Mouse (Mus musculus) mature B cell (primary cell): Measurements from ENCODE around the gene Tsga10ip.

Source experiments
- in situ Hi-C: fragments of 300-500 bp; cut with MboI; formaldehyde crosslinking; loops from 2 replicates; pipeline ENCODE4 v1.14.3; 2019

Gene Tsga10ip

GRCm38 (mm10) chr19:5345297-5346131 is 56.8 kb downstream of the Tsga10ip start:
- in situ Hi-C loops = no loop called here

DNA sequence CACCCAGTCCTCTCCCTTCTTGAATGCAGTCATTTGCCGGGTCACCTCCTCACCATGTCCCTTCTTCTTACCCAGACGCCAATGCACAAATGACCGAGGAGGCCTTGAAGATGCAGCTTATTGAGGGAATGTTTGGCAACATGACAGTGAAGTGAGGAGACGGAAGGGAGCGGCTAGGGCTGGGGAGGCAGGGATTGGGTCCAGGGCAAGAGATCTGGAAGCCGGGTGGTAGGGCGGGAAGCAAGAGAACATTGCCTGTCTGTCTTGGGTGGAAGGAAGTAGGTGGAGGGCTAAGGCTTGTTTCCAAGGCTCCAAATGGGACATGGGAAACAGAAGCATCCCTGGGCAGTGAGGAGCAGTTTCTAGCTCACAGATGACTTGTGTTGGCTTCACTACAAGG is 61.0 kb downstream of the Tsga10ip start:
- in situ Hi-C loops = no loop called here
